Mouse (Mus musculus) lung, adult 18-20 months (tissue): ENCODE measurements around the gene Wdr92.
A peak's percentile ranks its signal among the peaks of the same experiment; 100 is the strongest.

Source experiments
- DNase-seq, 2 experiments: peaks; one replicate each; pipeline ENCODE4 v3.0.0; 2022; ENCODE audit warnings: mixed read lengths in 2 of 2

Gene Wdr92

DNA sequence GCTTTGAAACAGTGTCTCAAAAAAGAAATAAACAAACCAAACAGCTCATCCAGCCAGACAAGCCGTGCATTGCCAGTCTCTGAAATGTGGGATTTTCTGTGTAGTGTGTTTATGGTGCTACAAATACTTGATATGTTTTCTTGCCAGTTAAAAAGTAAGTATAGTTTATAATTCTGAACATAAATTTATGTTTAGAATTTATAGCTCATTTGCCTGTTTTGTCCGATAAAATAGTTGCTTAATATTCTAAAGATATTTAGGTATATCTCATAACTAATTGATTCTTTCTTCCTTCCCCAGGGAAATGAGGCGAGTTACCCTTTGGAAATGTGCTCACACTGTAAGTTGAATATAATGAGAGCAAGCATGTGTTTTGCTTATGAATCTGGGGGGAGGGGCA, at the start of gene Wdr92:
Gene Wdr92, plus strand, starts transcription at position 301 of the 400 bp plus-strand sequence.
- no peak for DNase-seq

GRCm38 (mm10) chr11:17135638-17136037, 46.3 kb upstream of the Wdr92 start:
- DNase-seq, result no peak

DNA sequence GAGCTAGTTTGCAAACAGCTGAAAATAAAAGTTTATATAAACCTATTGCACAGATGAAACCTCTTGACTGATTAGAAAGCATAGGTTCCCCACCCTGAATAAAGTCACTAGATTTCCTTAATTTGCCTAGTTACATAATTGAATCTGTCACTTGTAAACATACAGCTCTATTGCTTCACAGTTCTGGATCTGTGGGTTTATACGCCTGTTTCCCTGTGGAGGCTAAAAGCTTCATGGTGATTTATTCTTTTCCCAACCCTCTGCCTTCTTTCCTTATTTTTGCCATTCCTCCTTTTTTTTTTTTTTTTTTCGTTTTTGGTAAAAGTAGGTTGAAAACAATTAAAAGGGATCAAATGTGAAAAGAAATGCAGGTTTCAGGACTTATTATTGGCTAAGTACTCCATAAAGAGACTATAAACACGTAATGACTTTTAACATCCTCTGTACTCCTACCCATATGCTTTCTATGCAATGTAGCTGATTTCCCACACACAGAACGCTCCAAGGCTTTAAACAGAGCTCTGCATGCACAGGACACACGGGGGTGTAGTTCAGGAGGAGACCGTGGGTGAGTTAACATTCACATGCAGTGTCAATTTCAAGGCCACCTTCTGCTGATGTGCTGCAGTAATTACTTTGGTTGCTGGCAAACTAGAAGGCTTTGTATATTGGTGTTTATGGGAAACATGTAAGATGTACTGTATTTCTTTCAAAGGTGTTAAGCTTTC, 43.4 kb upstream of the Wdr92 start:
- no peak for DNase-seq

- peak; percentile 97 for DNase-seq
Measured at GRCm38 (mm10) chr11:17158858-17159737, 22.8 kb upstream of the Wdr92 start, which contains the start of gene Ppp3r1. Ppp3r1 (plus strand) TSS chr11:17159263.

GRCm38 (mm10) chr11:17159738-17160241, 22.1 kb upstream of the Wdr92 start:
- peak; percentile 24 to 38 for DNase-seq

GRCm38 (mm10) chr11:17160242-17160641, 21.7 kb upstream of the Wdr92 start:
- DNase-seq, result peak; percentile 61 to 76

DNA sequence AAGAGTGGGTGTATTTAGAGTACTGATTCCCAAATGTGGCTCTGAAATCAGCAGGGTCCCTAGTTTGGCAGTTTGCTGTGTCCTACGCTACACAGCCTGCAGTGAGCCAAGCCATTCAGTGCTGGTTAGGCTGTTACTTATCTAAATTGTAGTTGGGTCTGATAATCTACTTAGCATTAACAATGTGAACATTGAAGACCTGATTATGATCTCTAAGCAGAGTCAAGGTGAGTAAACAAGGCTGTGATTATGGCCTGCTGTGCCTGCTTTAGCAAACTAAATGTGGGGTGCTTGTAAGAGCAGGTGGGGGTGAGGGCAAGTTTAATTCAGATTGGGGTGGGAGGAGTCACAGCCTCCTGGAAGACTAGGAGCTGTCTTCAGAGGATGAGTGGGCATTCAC, 18.0 kb upstream of the Wdr92 start:
- no peak for DNase-seq

DNA sequence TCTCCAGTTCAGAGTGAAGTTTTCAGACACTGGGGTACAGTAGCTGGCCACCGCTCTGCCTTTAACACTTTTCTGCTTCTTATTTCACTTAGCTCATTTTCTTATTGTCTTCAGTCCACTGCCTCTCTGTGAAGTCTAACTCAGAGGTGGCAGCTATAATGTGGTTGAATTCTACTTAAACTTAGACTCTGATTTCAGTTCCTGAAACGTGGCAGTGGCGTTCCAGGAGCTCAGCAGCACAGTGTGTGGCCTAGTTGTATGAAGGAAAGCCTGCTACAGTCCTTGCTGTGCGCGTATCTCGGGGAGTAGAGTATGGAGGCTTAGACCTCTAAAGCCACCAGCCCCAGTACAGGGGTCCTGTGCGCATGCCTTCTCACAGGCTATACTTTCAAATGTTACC, 15.3 kb upstream of the Wdr92 start:
- no peak for DNase-seq

- no peak for DNase-seq
Measured at GRCm38 (mm10) chr11:17169262-17169661, 12.6 kb upstream of the Wdr92 start.

DNA sequence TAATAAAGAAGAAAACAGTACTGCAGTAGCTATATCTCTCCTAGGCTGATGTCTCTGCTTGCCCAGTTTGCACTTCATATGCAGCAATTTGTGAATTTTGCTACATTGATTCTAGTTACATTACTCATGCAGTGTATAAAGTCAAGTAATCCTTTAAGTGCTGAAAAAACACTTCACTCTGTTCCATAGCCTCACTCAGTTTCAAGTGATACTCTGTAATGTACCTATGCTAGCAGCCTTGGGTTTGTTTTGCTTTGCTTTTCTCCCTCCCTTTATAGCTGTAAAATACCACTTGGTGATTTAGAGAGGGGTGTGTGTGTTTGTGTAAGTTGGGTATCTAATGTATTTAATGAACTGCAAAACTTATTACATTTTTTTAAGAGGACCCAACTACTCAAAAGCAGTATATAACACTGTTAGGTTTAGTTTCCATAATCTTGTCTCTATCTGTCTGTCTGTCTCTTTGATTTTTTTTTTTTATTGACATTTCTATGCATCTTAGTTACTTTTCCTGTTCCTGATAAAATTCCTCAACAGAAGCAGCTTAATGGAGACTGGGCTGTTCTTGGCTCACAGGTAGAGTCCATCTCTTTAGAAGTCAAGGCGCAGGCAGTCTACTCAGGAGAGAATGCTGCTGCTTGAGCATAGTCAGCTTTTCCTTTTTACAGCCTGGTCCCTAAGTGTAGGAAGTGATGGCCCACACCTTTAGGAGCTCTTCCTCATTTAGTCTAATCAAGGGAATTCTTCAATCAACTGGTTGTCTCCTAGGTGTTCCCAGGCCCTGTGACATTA, 10.8 kb upstream of the Wdr92 start:
- no peak for DNase-seq

DNA sequence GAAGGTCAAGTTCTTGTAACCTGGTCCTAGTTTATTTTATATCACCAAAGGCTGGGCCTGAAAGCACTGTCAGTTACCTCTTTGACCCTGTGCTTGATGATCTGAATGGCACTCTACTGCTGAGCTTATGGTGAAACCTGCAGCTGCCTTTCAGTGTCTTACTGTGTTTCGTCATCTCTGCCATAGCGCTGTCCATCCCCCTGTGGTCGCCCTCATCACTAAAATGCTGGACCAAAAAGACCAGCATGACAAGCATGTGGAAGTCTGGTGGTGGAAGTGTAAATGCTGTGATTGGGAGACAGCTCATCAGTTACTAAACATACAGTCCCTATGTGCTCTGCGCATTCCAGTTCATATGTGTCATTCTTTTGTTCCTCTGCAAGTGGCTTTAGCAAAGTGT, 9.6 kb upstream of the Wdr92 start:
- DNase-seq, result no peak

DNA sequence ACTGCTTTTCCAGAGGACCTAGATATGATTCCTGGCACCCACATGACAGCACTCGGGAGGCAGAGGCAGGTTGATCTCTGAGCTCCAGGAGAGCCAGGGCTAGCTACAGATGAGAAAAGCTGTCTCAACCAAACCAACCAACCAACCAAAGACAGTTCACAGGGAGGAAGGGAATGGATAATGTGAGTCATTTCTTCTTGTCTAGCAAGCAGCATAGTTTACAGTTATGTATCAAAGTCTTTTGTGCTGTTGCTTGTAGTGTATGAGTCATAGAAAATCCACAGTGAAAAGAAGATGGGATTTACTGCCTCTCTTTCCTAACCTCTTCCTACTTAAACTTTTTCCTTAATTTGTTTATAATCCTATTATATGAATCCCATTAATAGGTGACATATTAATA, 5.3 kb upstream of the Wdr92 start:
- no peak for DNase-seq

- DNase-seq, result no peak
Measured at GRCm38 (mm10) chr11:17180753-17181152, 1.2 kb upstream of the Wdr92 start.

DNA sequence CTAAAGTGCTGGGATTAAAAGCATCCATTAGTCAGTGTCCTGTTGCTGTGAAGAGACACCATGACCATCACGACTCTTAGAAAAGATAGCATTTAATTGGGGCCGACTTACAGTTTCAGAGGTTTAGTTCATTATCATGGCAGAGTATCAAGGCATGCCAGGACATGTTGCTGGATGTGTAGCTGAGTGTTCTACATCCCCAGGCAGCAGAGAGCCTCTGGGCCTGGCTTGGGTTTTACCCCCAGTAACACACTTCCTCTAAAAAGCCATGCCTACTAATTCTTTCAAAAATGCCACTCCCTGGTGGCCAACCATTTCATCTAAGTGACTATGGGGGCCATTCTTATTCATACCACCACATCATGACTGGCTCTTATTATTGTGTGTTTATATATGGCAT, 1.3 kb downstream of the Wdr92 start:
- DNase-seq, result no peak

- no peak for DNase-seq
Measured at GRCm38 (mm10) chr11:17187649-17188048, 5.7 kb downstream of the Wdr92 start.

DNA sequence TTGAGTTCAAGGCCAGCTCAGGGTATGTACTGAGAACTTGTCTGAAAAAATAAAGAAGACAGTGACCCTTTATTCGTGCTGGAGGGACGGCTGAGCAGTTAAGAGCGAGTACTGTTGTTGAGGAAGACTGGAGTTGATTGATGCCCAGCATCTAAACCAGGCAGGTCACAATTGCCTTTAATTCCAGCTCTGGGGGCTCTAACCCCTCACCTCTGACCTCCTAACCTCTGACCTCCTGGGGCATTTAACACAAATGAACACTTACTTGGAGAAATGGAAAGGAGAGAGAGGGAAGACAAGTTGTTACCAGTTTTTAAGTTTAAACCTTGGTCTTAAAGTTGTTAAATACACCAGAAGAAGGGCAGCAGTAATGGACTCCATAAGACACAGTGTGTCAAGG, 6.9 kb downstream of the Wdr92 start:
- no peak for DNase-seq

GRCm38 (mm10) chr11:17192151-17192844, 10.4 kb downstream of the Wdr92 start:
- no peak for DNase-seq

DNA sequence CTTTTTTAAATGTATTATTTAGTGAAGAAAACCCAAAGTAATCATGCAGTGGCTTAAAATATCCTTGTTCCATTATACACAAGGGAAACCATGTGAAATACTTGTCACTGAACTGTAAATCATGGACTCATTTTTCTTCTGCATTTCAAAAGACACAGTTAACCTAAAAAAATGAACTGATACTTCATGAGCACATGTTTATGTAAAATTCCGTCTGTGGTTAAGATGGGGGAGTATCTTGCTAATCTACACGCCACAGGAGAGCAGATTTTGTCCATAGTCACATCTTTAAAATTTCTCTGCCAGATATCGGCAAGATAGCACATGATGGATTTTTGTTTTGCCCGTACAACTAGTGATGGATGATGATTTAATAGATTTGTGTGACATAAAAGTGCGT, 17.3 kb downstream of the Wdr92 start:
- no peak for DNase-seq

DNA sequence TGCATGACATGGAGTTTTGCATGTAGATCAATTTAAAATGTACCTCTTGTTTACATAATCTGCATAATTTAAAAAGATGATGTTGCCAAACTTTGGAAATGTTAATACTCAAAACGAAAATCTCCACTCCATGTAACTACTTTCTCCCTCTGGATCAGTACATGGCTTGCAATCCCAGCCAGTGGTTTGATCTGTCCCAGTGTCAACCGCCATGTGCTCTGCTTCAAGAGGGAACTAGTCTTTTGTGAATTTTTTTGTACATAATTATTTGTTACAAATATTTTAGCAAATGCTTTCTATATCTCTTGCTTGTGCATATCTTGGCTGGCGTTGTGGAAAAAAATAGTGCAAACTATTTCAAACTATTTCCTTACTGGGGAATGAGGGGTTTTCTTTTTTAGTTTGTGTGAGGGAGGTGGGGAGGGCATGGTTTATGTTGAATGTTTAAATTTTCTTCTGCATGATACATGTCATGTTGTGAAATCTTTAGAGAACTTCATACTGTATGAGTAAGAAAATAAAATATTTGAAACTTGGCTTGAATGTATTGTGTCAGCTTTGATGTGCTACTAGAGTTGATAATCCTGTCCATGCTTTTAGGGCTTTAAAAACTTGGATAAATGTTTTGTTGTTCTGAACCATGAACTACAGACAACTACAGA, 18.1 kb downstream of the Wdr92 start:
- DNase-seq, result no peak

DNA sequence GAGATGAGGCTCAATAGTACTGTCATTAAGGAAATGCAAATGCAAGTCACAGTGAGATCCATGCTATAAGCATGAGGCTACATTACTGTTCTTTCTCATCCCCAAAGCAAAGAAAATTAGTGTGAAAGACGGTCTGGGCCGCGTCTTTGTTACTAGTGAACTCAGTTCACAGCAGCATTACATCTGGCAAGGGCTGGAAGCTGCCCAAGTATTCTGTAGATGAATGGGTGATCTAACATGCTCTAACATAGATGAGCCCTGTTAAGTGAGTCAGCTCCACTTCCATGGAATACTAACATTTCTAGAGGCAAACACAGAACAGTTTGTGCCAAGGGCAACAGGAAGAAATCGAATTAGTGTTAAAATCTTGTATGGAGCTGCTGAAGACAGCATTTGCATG, 19.0 kb downstream of the Wdr92 start:
- no peak for DNase-seq

- no peak for DNase-seq
Measured at GRCm38 (mm10) chr11:17202481-17202880, 20.6 kb downstream of the Wdr92 start.
